Mouse (Mus musculus) kidney, embryonic 16.5 days (tissue): ENCODE results near the gene S100a4. TPM values are rescaled to one million over a fixed set of nuclear protein-coding genes. Genes with fewer than 3 reads are reported as not detected.
A peak's percentile ranks its signal among the peaks of the same experiment; 100 is the strongest.

Experiments
- ATAC-seq: fragments of 200-750 bp; cut with Nextera tagmentation; 2 replicates; pipeline ENCODE4 v1.8.0; 2017; ENCODE audit warnings: moderate TSS enrichment; ENCODE audit not compliant: low FRiP score, low TSS enrichment
- H3K27ac ChIP-seq: fragments of 300-500 bp; sonication (generic); 2 replicates; pipeline ENCODE4 v1.5.1; 2014; ENCODE audit warnings: low read length
- H3K27me3 ChIP-seq: fragments of 300-500 bp; sonication (generic); 2 replicates; pipeline ENCODE4 v1.6.1; 2014; ENCODE audit warnings: low read length, control low read depth, mixed read lengths; ENCODE audit not compliant: insufficient read depth
- H3K36me3 ChIP-seq: fragments of 300-500 bp; sonication (generic); 2 replicates; pipeline ENCODE4 v1.6.1; 2014; ENCODE audit warnings: low read length, control low read depth, mixed read lengths; ENCODE audit not compliant: insufficient read depth
- H3K4me1 ChIP-seq: fragments of 300-500 bp; sonication (generic); 2 replicates; pipeline ENCODE4 v1.6.1; 2014; ENCODE audit warnings: low read length, control low read depth, mixed read lengths; ENCODE audit not compliant: insufficient read depth
- H3K4me2 ChIP-seq: fragments of 300-500 bp; sonication (generic); replicated peaks from 2 replicates; pipeline ENCODE4 v1.6.1; 2014; ENCODE audit warnings: low read depth, low read length
- H3K4me3 ChIP-seq: fragments of 300-500 bp; sonication (generic); 2 replicates; pipeline ENCODE4 v1.5.1; 2014; ENCODE audit warnings: mild to moderate bottlenecking, low read length
- H3K9ac ChIP-seq: fragments of 300-500 bp; sonication (generic); replicated peaks from 2 replicates; pipeline ENCODE4 v1.6.1; 2014; ENCODE audit warnings: low read length
- H3K9me3 ChIP-seq: fragments of 300-500 bp; sonication (generic); 2 replicates; pipeline ENCODE4 v1.6.1; 2016; ENCODE audit warnings: low read length, control low read depth
- WGBS: fragments of 180-500 bp; shearing (Covaris S2); extraction: QIAGEN DNeasy Blood & Tissue Kit; methylation state at CpG from one replicate; pipeline ENCODE4 v1.1.7; 2014; 5-methylcytosine and 5-hydroxymethylcytosine counted together
- polyA plus RNA-seq: library from polyadenylated mRNA; unstranded; fragments of >200 nt; fragmentation: Nextera tagmentation; extraction: Ambion mirVana; gene quantifications from 2 replicates; pipeline ENCODE4 v1.2.1, GENCODE M21; 2015

S100a4 gene
- polyA plus RNA-seq, 1 experiment from 2014 or later: 5.5 TPM

GRCm38 (mm10) chr3:90607361-90607760 is 3.8 kb downstream of the S100a4 start:
- H3K27me3 ChIP-seq: no peaks in the 10 kb centered on the region
- ATAC-seq: no peak
- no peak overlapping the region for H3K27ac ChIP-seq
- no peak overlapping the region for H3K4me3 ChIP-seq
- no peak overlapping the region for H3K9ac ChIP-seq
- H3K36me3 ChIP-seq: no peaks in the 10 kb centered on the region
- no peaks in the 10 kb centered on the region for H3K9me3 ChIP-seq
- H3K4me2 ChIP-seq: no peak overlapping the region
- 83% methylated on average over 3 of the region's 3 CpGs for WGBS
- peaks cover 20% of the 10 kb centered on the region for H3K4me1 ChIP-seq

DNA sequence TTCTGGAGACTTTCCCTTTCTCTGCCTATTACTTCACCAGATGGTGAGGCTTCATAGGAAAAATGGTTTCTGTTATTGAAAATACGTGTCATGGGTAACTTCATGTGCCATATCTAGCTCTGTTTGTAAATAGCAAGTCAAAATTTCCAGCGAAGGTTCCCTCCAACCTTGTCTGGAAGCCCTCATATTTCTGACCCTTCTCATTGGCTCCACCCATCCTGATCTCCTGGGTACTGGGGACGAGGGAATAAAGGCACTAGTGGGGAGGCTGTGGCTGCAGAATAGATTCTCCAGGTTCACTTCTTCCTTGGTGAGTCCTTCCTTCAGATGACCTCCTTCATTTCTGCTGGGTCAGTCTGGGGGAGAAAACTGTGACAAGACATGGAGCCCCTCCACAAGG is 4.7 kb downstream of the S100a4 start, which contains the start of gene S100a5:
Gene S100a5, plus strand, starts transcription at position 301 of the 400 bp plus-strand sequence.
- no peak for ATAC-seq
- 63% methylated on average over 3 of the region's 3 CpGs for WGBS
- no peaks in the 10 kb centered on the region for H3K27me3 ChIP-seq
- no peak within 1 kb of the TSS for H3K27ac ChIP-seq
- H3K4me3 ChIP-seq: no peak within 1 kb of the TSS
- H3K4me2 ChIP-seq: no peak within 1 kb of the TSS
- no peak within 1 kb of the TSS for H3K9ac ChIP-seq
- no peaks in the 10 kb centered on the region for H3K9me3 ChIP-seq
- no peaks in the 10 kb centered on the region for H3K36me3 ChIP-seq
- peaks cover 25% of the 10 kb centered on the region for H3K4me1 ChIP-seq

- Histone ChIP-seq H3K4me2 (no peak overlapping the region), H3K9ac (no peak overlapping the region), H3K36me3 (no peaks in the 10 kb centered on the region), H3K27ac (no peak overlapping the region), H3K9me3 (no peaks in the 10 kb centered on the region), H3K4me3 (no peak overlapping the region), H3K27me3 (no peaks in the 10 kb centered on the region), H3K4me1 (peaks cover 27% of the 10 kb centered on the region)
- ATAC-seq: no peak
Measured at GRCm38 (mm10) chr3:90609102-90609501, 5.5 kb downstream of the S100a4 start.

DNA sequence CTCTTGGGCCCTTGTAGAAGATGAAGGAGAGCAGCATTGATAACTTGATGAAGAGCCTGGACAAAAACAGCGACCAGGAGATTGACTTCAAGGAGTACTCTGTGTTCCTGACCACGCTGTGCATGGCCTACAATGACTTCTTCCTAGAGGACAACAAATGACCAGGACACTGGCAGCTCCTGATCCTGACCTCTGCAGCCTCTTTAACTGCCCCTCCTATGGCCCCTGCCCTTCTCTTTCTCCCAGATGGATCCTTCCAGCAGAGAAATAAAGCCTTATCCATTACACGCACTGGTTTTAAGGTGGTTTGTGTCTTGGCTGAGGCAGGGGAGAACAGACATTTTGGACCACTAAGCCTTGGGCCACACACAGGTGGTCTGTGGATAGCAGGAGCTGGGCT is 7.9 kb downstream of the S100a4 start:
- H3K27me3 ChIP-seq: no peaks in the 10 kb centered on the region
- no peaks in the 10 kb centered on the region for H3K9me3 ChIP-seq
- H3K4me2 ChIP-seq: no peak overlapping the region
- 83% methylated on average over 3 of the region's 3 CpGs for WGBS
- H3K4me3 ChIP-seq: no peak overlapping the region
- no peak overlapping the region for H3K27ac ChIP-seq
- peaks cover 13% of the 10 kb centered on the region for H3K4me1 ChIP-seq
- no peak overlapping the region for H3K9ac ChIP-seq
- ATAC-seq: no peak
- H3K36me3 ChIP-seq: no peaks in the 10 kb centered on the region

GRCm38 (mm10) chr3:90612061-90612460 is 8.5 kb downstream of the S100a4 start:
- no peaks in the 10 kb centered on the region for H3K27me3 ChIP-seq
- H3K27ac ChIP-seq: no peak overlapping the region
- WGBS: 53% methylated on average over 4 of the region's 4 CpGs
- no peaks in the 10 kb centered on the region for H3K9me3 ChIP-seq
- H3K9ac ChIP-seq: no peak overlapping the region
- ATAC-seq: no peak
- no peak overlapping the region for H3K4me2 ChIP-seq
- H3K36me3 ChIP-seq: no peaks in the 10 kb centered on the region
- H3K4me1 ChIP-seq: peaks cover 13% of the 10 kb centered on the region
- no peak overlapping the region for H3K4me3 ChIP-seq

GRCm38 (mm10) chr3:90612728-90613291 is 9.2 kb downstream of the S100a4 start, which contains the start of gene S100a6:
Gene S100a6 (plus strand): TSS chr3:90612882.
- H3K9me3 ChIP-seq: peaks cover 6% of the 10 kb centered on the region; the same call in 1 of the 2 replicates
- 0% methylated on average over 23 of the region's 23 CpGs for WGBS

GRCm38 (mm10) chr3:90613461-90614147 is 10.0 kb downstream of the S100a4 start:
- H3K27me3 ChIP-seq: no peaks in the 10 kb centered on the region
- ATAC-seq: peak; percentile 5; the same call in 1 of the 2 replicates
- H3K36me3 ChIP-seq: no peaks in the 10 kb centered on the region
- H3K9ac ChIP-seq: peak overlapping the region; percentile 64; the same call in 1 of the 2 replicates
- H3K27ac ChIP-seq: no peak overlapping the region
- peak overlapping the region; percentile 69 for H3K4me2 ChIP-seq
- H3K9me3 ChIP-seq: peaks cover 6% of the 10 kb centered on the region; the same call in 1 of the 2 replicates
- H3K4me1 ChIP-seq: peaks cover 13% of the 10 kb centered on the region
- peak overlapping the region; percentile 48 for H3K4me3 ChIP-seq
- WGBS: 52% methylated on average over 7 of the region's 7 CpGs

More at GRCm38 (mm10) chr3:90612728-90613291, 9.2 kb downstream of the S100a4 start, which contains the start of gene S100a6:
- no peaks in the 10 kb centered on the region for H3K27me3 ChIP-seq
- H3K27ac ChIP-seq: no peak within 1 kb of the TSS
- peak within 1 kb of the TSS; percentile 64 for H3K9ac ChIP-seq
- H3K4me2 ChIP-seq: peak within 1 kb of the TSS; percentile 69
- ATAC-seq: peak; percentile 80
- H3K4me1 ChIP-seq: peaks cover 13% of the 10 kb centered on the region
- H3K36me3 ChIP-seq: no peaks in the 10 kb centered on the region
- peak within 1 kb of the TSS; percentile 48 for H3K4me3 ChIP-seq

DNA sequence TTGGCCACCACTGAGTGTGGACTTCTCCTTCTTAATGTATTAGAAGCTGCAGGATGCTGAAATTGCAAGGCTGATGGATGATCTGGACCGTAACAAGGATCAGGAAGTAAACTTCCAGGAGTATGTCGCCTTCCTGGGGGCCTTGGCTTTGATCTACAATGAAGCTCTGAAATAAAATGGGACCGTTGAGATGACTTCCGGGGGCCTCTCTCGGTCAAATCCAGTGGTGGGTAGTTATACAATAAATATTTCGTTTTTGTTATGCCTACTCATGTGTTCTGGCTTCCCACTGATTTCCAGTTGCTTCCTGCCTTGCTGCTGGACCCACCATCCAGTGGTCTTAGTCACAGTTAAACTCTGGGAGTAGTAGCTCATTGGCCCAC is 10.6 kb downstream of the S100a4 start:
- H3K4me1 ChIP-seq: peaks cover 13% of the 10 kb centered on the region
- peak overlapping the region; percentile 69 for H3K4me2 ChIP-seq
- H3K27me3 ChIP-seq: no peaks in the 10 kb centered on the region
- ATAC-seq: no peak
- peaks cover 6% of the 10 kb centered on the region; the same call in 1 of the 2 replicates for H3K9me3 ChIP-seq
- no peak overlapping the region for H3K4me3 ChIP-seq
- no peak overlapping the region for H3K9ac ChIP-seq
- 69% methylated on average over 6 of the region's 6 CpGs for WGBS
- no peak overlapping the region for H3K27ac ChIP-seq
- no peaks in the 10 kb centered on the region for H3K36me3 ChIP-seq

DNA sequence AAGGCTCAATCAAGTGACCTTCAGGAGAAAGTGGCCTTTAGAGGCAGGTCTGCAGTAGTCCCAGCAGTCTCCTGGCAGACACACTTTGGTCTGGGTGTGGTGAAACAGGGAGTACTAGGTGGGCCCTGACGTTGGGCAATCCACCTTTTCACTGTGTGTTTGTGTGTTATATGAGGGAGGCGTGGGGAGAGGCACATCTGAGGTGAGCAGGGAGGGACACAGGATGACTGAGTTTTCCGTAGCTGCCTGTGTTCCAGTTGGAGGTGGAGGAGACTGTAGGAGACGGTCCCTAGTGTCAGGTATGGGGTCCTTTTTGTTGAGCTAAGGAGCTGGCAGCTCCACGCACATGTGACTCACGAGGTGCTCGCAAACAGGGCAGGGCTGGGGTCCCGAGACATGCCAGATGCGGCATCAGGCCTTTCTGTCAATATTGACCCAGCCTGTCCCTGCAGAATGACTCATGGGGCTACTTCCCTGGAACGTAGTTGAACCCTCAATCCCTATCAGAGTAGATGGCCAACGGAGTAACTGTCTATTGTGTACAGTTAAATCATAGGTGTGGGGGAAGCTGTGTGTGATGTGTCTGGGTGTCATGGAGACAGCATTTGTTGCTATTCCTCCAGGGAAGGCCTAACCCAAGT is 11.2 kb downstream of the S100a4 start:
- WGBS: 68% methylated on average over 11 of the region's 11 CpGs

More for the DNA sequence above, 11.2 kb downstream of the S100a4 start:
- H3K4me1 ChIP-seq: peaks cover 13% of the 10 kb centered on the region
- H3K9ac ChIP-seq: no peak overlapping the region
- no peaks in the 10 kb centered on the region for H3K27me3 ChIP-seq
- peaks cover 6% of the 10 kb centered on the region; the same call in 1 of the 2 replicates for H3K9me3 ChIP-seq
- H3K4me3 ChIP-seq: no peak overlapping the region
- peak; percentile 18; the same call in 1 of the 2 replicates for ATAC-seq
- no peak overlapping the region for H3K27ac ChIP-seq
- no peaks in the 10 kb centered on the region for H3K36me3 ChIP-seq
- peak overlapping the region; percentile 28; the same call in 1 of the 2 replicates for H3K4me2 ChIP-seq
